Mouse (Mus musculus) hindbrain, embryonic 10.5 days (tissue): ENCODE data around the gene Gm5901. TPM values are rescaled to one million over a fixed set of nuclear protein-coding genes. Genes with fewer than 3 reads are reported as not detected.
A peak's percentile ranks its signal among the peaks of the same experiment; 100 is the strongest.
"Not testable (repeated sequence)": the region's sequence is repeated elsewhere in the genome, so short reads cannot be mapped to it uniquely, and the experiment has no call there.

Source experiments
- DNase-seq: peaks from one replicate; pipeline ENCODE4 v3.0.0-alpha.2; 2017; ENCODE audit warnings: low spot score
- H3K27ac ChIP-seq: fragments of 300-500 bp; sonication (generic); 2 replicates; pipeline ENCODE4 v1.5.1; 2016; ENCODE audit warnings: mild to moderate bottlenecking, moderate library complexity
- H3K27me3 ChIP-seq: fragments of 300-500 bp; sonication (generic); 2 replicates; pipeline ENCODE4 v1.6.1; 2016; ENCODE audit warnings: mild to moderate bottlenecking; ENCODE audit not compliant: poor library complexity, insufficient read depth, severe bottlenecking
- H3K36me3 ChIP-seq: fragments of 300-500 bp; sonication (generic); 2 replicates; pipeline ENCODE4 v1.6.1; 2016; ENCODE audit warnings: mild to moderate bottlenecking, moderate library complexity
- H3K4me1 ChIP-seq: fragments of 300-500 bp; sonication (generic); replicated peaks from 2 replicates; pipeline ENCODE4 v1.6.1; 2016; ENCODE audit warnings: mild to moderate bottlenecking
- H3K4me3 ChIP-seq: fragments of 300-500 bp; sonication (generic); 2 replicates; pipeline ENCODE4 v1.5.1; 2016; ENCODE audit warnings: mild to moderate bottlenecking, moderate library complexity
- H3K9me3 ChIP-seq: fragments of 300-500 bp; sonication (generic); 2 replicates; pipeline ENCODE4 v1.6.1; 2016; ENCODE audit warnings: mild to moderate bottlenecking, moderate library complexity
- WGBS: fragments of 180-500 bp; shearing (Covaris S2); methylation state at CpG from one replicate; pipeline ENCODE4 v1.1.7; 2016; 5-methylcytosine and 5-hydroxymethylcytosine counted together
- polyA plus RNA-seq: library from polyadenylated mRNA; unstranded; fragments of >200 nt; fragmentation: Nextera tagmentation; extraction: Ambion mirVana; gene quantifications from 2 replicates; pipeline ENCODE4 v1.2.1, GENCODE M21; 2016

Gm5901 gene
- polyA plus RNA-seq, 1 experiment from 2014 or later: not detected

- Histone ChIP-seq H3K27ac (no peak overlapping the region), H3K27me3 (no peaks in the 10 kb centered on the region), H3K9me3 (no peaks in the 10 kb centered on the region), H3K4me3 (no peak overlapping the region), H3K36me3 (peaks cover 100% of the 10 kb centered on the region), H3K4me1 (no peaks in the 10 kb centered on the region)
- WGBS: 92% methylated on average over 3 of the region's 3 CpGs
- no peak for DNase-seq
These were observed 5.5 kb downstream of the Gm5901 start for GRCm38 (mm10) chr7:105380329-105380728.

- Histone ChIP-seq H3K9me3 (no peaks in the 10 kb centered on the region), H3K4me3 (no peak overlapping the region), H3K27me3 (no peaks in the 10 kb centered on the region), H3K4me1 (no peaks in the 10 kb centered on the region), H3K27ac (no peak overlapping the region), H3K36me3 (peaks cover 78% of the 10 kb centered on the region)
- DNase-seq: no peak
- 91% methylated on average over 2 of the region's 2 CpGs for WGBS
These were observed 12.9 kb downstream of the Gm5901 start for GRCm38 (mm10) chr7:105387696-105388095.

- no peak overlapping the region for H3K27ac ChIP-seq
These were observed 15.4 kb downstream of the Gm5901 start for GRCm38 (mm10) chr7:105390236-105390635.

GRCm38 (mm10) chr7:105394606-105395005, 19.8 kb downstream of the Gm5901 start:
- no peak overlapping the region for H3K27ac ChIP-seq
- no peak overlapping the region for H3K4me3 ChIP-seq
- WGBS: 87% methylated on average over 1 of the region's 1 CpGs

More at GRCm38 (mm10) chr7:105390236-105390635, 15.4 kb downstream of the Gm5901 start:
- Histone ChIP-seq H3K27me3 (no peaks in the 10 kb centered on the region), H3K4me3 (no peak overlapping the region), H3K36me3 (peaks cover 60% of the 10 kb centered on the region), H3K9me3 (no peaks in the 10 kb centered on the region), H3K4me1 (no peaks in the 10 kb centered on the region)
- 93% methylated on average over 2 of the region's 2 CpGs for WGBS
- no peak for DNase-seq

GRCm38 (mm10) chr7:105395131-105395820, 20.4 kb downstream of the Gm5901 start:
- Histone ChIP-seq H3K36me3 (peaks cover 19% of the 10 kb centered on the region), H3K4me3 (no peak overlapping the region), H3K9me3 (no peaks in the 10 kb centered on the region), H3K27ac (no peak overlapping the region), H3K4me1 (peaks cover 14% of the 10 kb centered on the region), H3K27me3 (no peaks in the 10 kb centered on the region)
- DNase-seq: no peak

More at GRCm38 (mm10) chr7:105394606-105395005, 19.8 kb downstream of the Gm5901 start:
- peaks cover 25% of the 10 kb centered on the region for H3K36me3 ChIP-seq
- peaks cover 14% of the 10 kb centered on the region for H3K4me1 ChIP-seq
- H3K9me3 ChIP-seq: no peaks in the 10 kb centered on the region
- DNase-seq: no peak
- H3K27me3 ChIP-seq: no peaks in the 10 kb centered on the region

GRCm38 (mm10) chr7:105396126-105396525, 21.3 kb downstream of the Gm5901 start:
- no peaks in the 10 kb centered on the region for H3K9me3 ChIP-seq
- DNase-seq: no peak
- H3K4me1 ChIP-seq: peaks cover 22% of the 10 kb centered on the region
- peaks cover 16% of the 10 kb centered on the region for H3K36me3 ChIP-seq
- H3K27ac ChIP-seq: no peak overlapping the region
- no peak overlapping the region for H3K4me3 ChIP-seq
- H3K27me3 ChIP-seq: no peaks in the 10 kb centered on the region

GRCm38 (mm10) chr7:105399058-105399934, 24.5 kb downstream of the Gm5901 start:
- peaks cover 14% of the 10 kb centered on the region for H3K36me3 ChIP-seq
- DNase-seq: no peak
- no peaks in the 10 kb centered on the region for H3K9me3 ChIP-seq
- no peaks in the 10 kb centered on the region for H3K27me3 ChIP-seq
- peak overlapping the region; percentile 88 for H3K4me3 ChIP-seq
- WGBS: 3% methylated on average over 25 of the region's 25 CpGs
- H3K27ac ChIP-seq: peak overlapping the region; percentile 93
- peaks cover 22% of the 10 kb centered on the region for H3K4me1 ChIP-seq

GRCm38 (mm10) chr7:105399935-105400624, 25.2 kb downstream of the Gm5901 start, which contains the start of gene Fam160a2:
Fam160a2 (minus strand) TSS chr7:105400054.
- DNase-seq: peak; percentile 100
- peak within 1 kb of the TSS; percentile 88 for H3K4me3 ChIP-seq
- peak within 1 kb of the TSS; percentile 93 for H3K27ac ChIP-seq
- H3K27me3 ChIP-seq: no peaks in the 10 kb centered on the region
- under 1% methylated on average over 55 of the region's 55 CpGs for WGBS
- no peaks in the 10 kb centered on the region for H3K9me3 ChIP-seq
- peaks cover 22% of the 10 kb centered on the region for H3K4me1 ChIP-seq
- peaks cover 11% of the 10 kb centered on the region; the same call in 1 of the 2 replicates for H3K36me3 ChIP-seq

GRCm38 (mm10) chr7:105404268-105404667, 29.4 kb downstream of the Gm5901 start, which contains the start of gene Cnga4:
Cnga4 (plus strand) TSS chr7:105404568.
- H3K4me1 ChIP-seq: peaks cover 11% of the 10 kb centered on the region
- H3K27me3 ChIP-seq: no peaks in the 10 kb centered on the region
- WGBS: 74% methylated on average over 5 of the region's 5 CpGs
- no peak within 1 kb of the TSS for H3K27ac ChIP-seq
- no peak within 1 kb of the TSS for H3K4me3 ChIP-seq
- no peak for DNase-seq
- H3K9me3 ChIP-seq: no peaks in the 10 kb centered on the region
- no peaks in the 10 kb centered on the region for H3K36me3 ChIP-seq

GRCm38 (mm10) chr7:105406322-105406721, 31.5 kb downstream of the Gm5901 start:
- Histone ChIP-seq H3K27ac (no peak overlapping the region), H3K9me3 (no peaks in the 10 kb centered on the region), H3K4me1 (no peaks in the 10 kb centered on the region), H3K27me3 (no peaks in the 10 kb centered on the region), H3K4me3 (no peak overlapping the region), H3K36me3 (no peaks in the 10 kb centered on the region)
- DNase-seq: no peak
- 79% methylated on average over 1 of the region's 1 CpGs for WGBS

GRCm38 (mm10) chr7:105411874-105412632, 37.2 kb downstream of the Gm5901 start:
- 62% methylated on average over 8 of the region's 8 CpGs for WGBS
- not testable (repeated sequence) for H3K4me3 ChIP-seq, H3K27me3 ChIP-seq, H3K4me1 ChIP-seq, H3K9me3 ChIP-seq, H3K36me3 ChIP-seq, H3K27ac ChIP-seq
- peak; percentile 78 for DNase-seq

- Histone ChIP-seq H3K4me3 (no peak overlapping the region), H3K27me3 (no peaks in the 10 kb centered on the region), H3K4me1 (no peaks in the 10 kb centered on the region), H3K27ac (no peak overlapping the region), H3K36me3 (no peaks in the 10 kb centered on the region), H3K9me3 (no peaks in the 10 kb centered on the region)
- WGBS: 66% methylated on average over 6 of the region's 6 CpGs
- no peak for DNase-seq
These were observed 39.5 kb downstream of the Gm5901 start for GRCm38 (mm10) chr7:105414385-105414784.
